8 mouse cellular contexts compared by ENCODE assay signal in genomic region chr5:49961478-49962431, GRCm38 (mm10).
DNase-seq lines count a peak whose midpoint lies in the region; ATAC-seq and TF ChIP-seq lines count a peak whose summit lies in the region.

No protein-coding gene starts in this region.

- no peaks in the 10 kb centered on the region for H3K4me1 ChIP-seq in liver, adult 2 months (ENCODE audit: control insufficient read depth, insufficient read depth, low read length)
- no peaks in the 10 kb centered on the region for H3K4me1 ChIP-seq in liver, embryonic 12.5 days
- H3K4me1 ChIP-seq in embryonic facial prominence, embryonic 11.5 days (ENCODE audit: control insufficient read depth, insufficient read depth, low read length): no peaks in the 10 kb centered on the region
- H3K4me1 ChIP-seq in hindbrain, postnatal 0 days (ENCODE audit: insufficient read depth, low read length): no peaks in the 10 kb centered on the region
- H3K4me1 ChIP-seq in lung, adult 2 months (ENCODE audit: control insufficient read depth, insufficient read depth, low read length): peaks cover 7% of the 10 kb centered on the region

- TF ChIP-seq CTCF in liver, adult 2 months (IDR thresholded peaks at IDR 0.05; ENCODE audit: low read depth, low read length): peak; percentile 82
- TF ChIP-seq CTCF in hindbrain, postnatal 0 days (IDR thresholded peaks at IDR 0.05; ENCODE audit: low read depth): peak; percentile 88
- peak; percentile 83 for TF ChIP-seq CTCF in lung, adult 2 months (IDR thresholded peaks at IDR 0.05; ENCODE audit: insufficient read depth, low read length)

- peak; percentile 19 for DNase-seq in liver, adult 2 months (ENCODE audit: extremely low read depth, low read depth, low spot score)
- peak; percentile 88 for DNase-seq in brain, adult 2 months (ENCODE audit: low read depth, low spot score)
- DNase-seq in embryonic facial prominence, embryonic 11.5 days (ENCODE audit: low spot score): peak; percentile 56
- peak; percentile 83 for DNase-seq in hindbrain, postnatal 0 days (ENCODE audit: low spot score)
- no peak for DNase-seq in lung, adult 2 months
- DNase-seq in right cerebral cortex, adult 2 months (ENCODE audit: low spot score in 2 of 2): peak; percentile 47 to 73

- H3K4me3 ChIP-seq in liver, adult 2 months (ENCODE audit: insufficient read depth, low read depth, low read length): no peak overlapping the region
- H3K4me3 ChIP-seq in liver, embryonic 12.5 days: no peak overlapping the region
- H3K4me3 ChIP-seq in embryonic facial prominence, embryonic 11.5 days (ENCODE audit: low read depth, low read length): no peak overlapping the region
- no peak overlapping the region for H3K4me3 ChIP-seq in hindbrain, postnatal 0 days (ENCODE audit: low read length)
- no peak overlapping the region for H3K4me3 ChIP-seq in lung, adult 2 months (replicated peaks; ENCODE audit: extremely low read depth, low read depth, low read length)

- no peak overlapping the region for H3K27ac ChIP-seq in liver, adult 2 months (replicated peaks; ENCODE audit: insufficient read depth, low read depth, low read length)
- no peak overlapping the region for H3K27ac ChIP-seq in liver, embryonic 12.5 days
- H3K27ac ChIP-seq in embryonic facial prominence, embryonic 11.5 days (replicated peaks; ENCODE audit: low read depth, low read length): no peak overlapping the region
- no peak overlapping the region for H3K27ac ChIP-seq in hindbrain, postnatal 0 days

- no peaks in the 10 kb centered on the region for H3K27me3 ChIP-seq in liver, adult 2 months (ENCODE audit: control insufficient read depth, insufficient read depth, low read length)
- H3K27me3 ChIP-seq in liver, embryonic 12.5 days (replicated peaks): no peaks in the 10 kb centered on the region
- no peaks in the 10 kb centered on the region for H3K27me3 ChIP-seq in embryonic facial prominence, embryonic 11.5 days (ENCODE audit: control insufficient read depth, insufficient read depth, low read length)
- no peaks in the 10 kb centered on the region for H3K27me3 ChIP-seq in hindbrain, postnatal 0 days (ENCODE audit: insufficient read depth, low read length)

- peaks cover 49% of the 10 kb centered on the region for H3K36me3 ChIP-seq in liver, adult 2 months (ENCODE audit: control insufficient read depth, insufficient read depth, low read length)
- peaks cover 51% of the 10 kb centered on the region for H3K36me3 ChIP-seq in liver, embryonic 12.5 days
- peaks cover 12% of the 10 kb centered on the region for H3K36me3 ChIP-seq in embryonic facial prominence, embryonic 11.5 days (replicated peaks; ENCODE audit: control insufficient read depth, insufficient read depth, low read depth, low read length)
- H3K36me3 ChIP-seq in hindbrain, postnatal 0 days (ENCODE audit: insufficient read depth, low read length): peaks cover 13% of the 10 kb centered on the region; the same call in 1 of the 2 replicates

- WGBS in liver, adult 2 months: 86% methylated on average over 20 of the region's 20 CpGs
- WGBS in liver, embryonic 12.5 days (ENCODE audit: insufficient replicate concordance): 80% methylated on average over 20 of the region's 20 CpGs
- WGBS in embryonic facial prominence, embryonic 11.5 days: 85% methylated on average over 20 of the region's 20 CpGs
- 75% methylated on average over 20 of the region's 20 CpGs for WGBS in hindbrain, postnatal 0 days
- WGBS in lung, adult 2 months: 81% methylated on average over 20 of the region's 20 CpGs

- no peak overlapping the region for H3K9ac ChIP-seq in liver, adult 2 months (ENCODE audit: low read depth, low read length)
- H3K9ac ChIP-seq in liver, embryonic 12.5 days: no peak overlapping the region
- H3K9ac ChIP-seq in embryonic facial prominence, embryonic 11.5 days (replicated peaks; ENCODE audit: low read length): no peak overlapping the region
- H3K9ac ChIP-seq in hindbrain, postnatal 0 days (replicated peaks; ENCODE audit: low read length): no peak overlapping the region

- no peak for ATAC-seq in liver, embryonic 12.5 days
- 0 out of 2 replicates have a peak, but pooled peaks have one; percentile 57 for ATAC-seq in embryonic facial prominence, embryonic 11.5 days (replicated peaks; ENCODE audit: insufficient number of reproducible peaks, low FRiP score, low TSS enrichment, low read depth)
- ATAC-seq in hindbrain, postnatal 0 days: peak; percentile 86
- ATAC-seq in inflammation-experienced regulatory T-cells, adult 6 months: no peak

- TF ChIP-seq POLR2A in liver, adult 2 months (IDR thresholded peaks at IDR 0.05; ENCODE audit: extremely low read depth, insufficient read depth, low read length): no peak
- no peak for TF ChIP-seq POLR2A in lung, adult 2 months (IDR thresholded peaks at IDR 0.05; ENCODE audit: borderline replicate concordance, extremely low read depth, low read depth, low read length)

- no peak overlapping the region for H3K4me2 ChIP-seq in liver, embryonic 12.5 days
- no peak overlapping the region for H3K4me2 ChIP-seq in embryonic facial prominence, embryonic 11.5 days (ENCODE audit: low read depth, low read length)
- H3K4me2 ChIP-seq in hindbrain, postnatal 0 days (ENCODE audit: low read depth, low read length): no peak overlapping the region

- H3K79me2 ChIP-seq in liver, adult 2 months (ENCODE audit: control insufficient read depth, insufficient read depth, low read length): no peaks in the 10 kb centered on the region

- no peaks in the 10 kb centered on the region for H3K9me3 ChIP-seq in liver, embryonic 12.5 days (replicated peaks)
- no peaks in the 10 kb centered on the region for H3K9me3 ChIP-seq in embryonic facial prominence, embryonic 11.5 days (replicated peaks; ENCODE audit: control insufficient read depth, low read length)
- no peaks in the 10 kb centered on the region for H3K9me3 ChIP-seq in hindbrain, postnatal 0 days (ENCODE audit: low read length)

Comparison
In these comparisons a context has a peak if more than half of its experiments do, and no peak if none do; other contexts are left out.
1. ATAC-seq: peak in embryonic facial prominence, embryonic 11.5 days (single experiment) and hindbrain, postnatal 0 days (single experiment); none in liver, embryonic 12.5 days (single experiment) and inflammation-experienced regulatory T-cells, adult 6 months (single experiment).
2. Peak in every context shown above with its lines, with median percentiles within 50 percentile points of each other: CTCF ChIP-seq.